Mouse (Mus musculus): ENCODE data around the gene Arl1.

GRCm38 (mm10) chr10:88768961-88769360 is 38.3 kb downstream of the Arl1 start:
- TF ChIP-seq HCFC1 (IDR thresholded peaks at IDR 0.05; ENCODE audit: borderline replicate concordance, insufficient read depth, low read length) = no peak
- TF ChIP-seq CHD2 (IDR thresholded peaks at IDR 0.05; ENCODE audit: low read depth, low read length) = no peak
- no peak for TF ChIP-seq ZNF384 (IDR thresholded peaks at IDR 0.05; ENCODE audit: low read depth, low read length)
